Mouse (Mus musculus): ENCODE data around the gene Crybg1.

- TF ChIP-seq CTCF (IDR thresholded peaks at IDR 0.05; ENCODE audit: control insufficient read depth, insufficient read depth, low read length): no peak
- no peak for TF ChIP-seq POLR2A (IDR thresholded peaks at IDR 0.05; ENCODE audit: borderline replicate concordance, control insufficient read depth, low read depth, low read length)
Measured at GRCm38 (mm10) chr10:43964943-43965342, 183.7 kb downstream of the Crybg1 start.
